Mouse (Mus musculus) CH12.LX (cell line): Measurements from ENCODE around the gene Nanos2. TPM values are rescaled to one million over a fixed set of nuclear protein-coding genes. Genes with fewer than 3 reads are reported as not detected.

ENCODE experiments used
- DNase-seq: peaks from one replicate; pipeline ENCODE4 v3.0.0-alpha.2; 2013; ENCODE audit errors: extremely low read depth
- H3K27ac ChIP-seq: 2 replicates; pipeline ENCODE4 v1.5.1; 2012; ENCODE audit warnings: low read depth, mild to moderate bottlenecking, control low read depth, moderate library complexity; ENCODE audit not compliant: insufficient read depth
- H3K27me3 ChIP-seq: replicated peaks from 2 replicates; pipeline ENCODE3; 2012; ENCODE audit warnings: inconsistent platforms
- H3K36me3 ChIP-seq, 2 experiments: replicated peaks in 1 of 2; 2 replicates each; pipeline versions ENCODE3 to v1.6.1; 2012; ENCODE audit warnings: inconsistent platforms in 1 of 2, low read length in 1 of 2, mild to moderate bottlenecking in 1 of 2, mixed read lengths in 1 of 2, moderate library complexity in 1 of 2; ENCODE audit not compliant: control insufficient read depth in 1 of 2, insufficient read depth in 1 of 2
- H3K4me1 ChIP-seq, 2 experiments: 2 replicates each; pipeline ENCODE4 v1.6.1; 2012; ENCODE audit warnings: inconsistent platforms in 1 of 2, moderate library complexity in 1 of 2; ENCODE audit not compliant: insufficient read depth in 2 of 2, control insufficient read depth in 1 of 2
- H3K4me2 ChIP-seq: 2 replicates; pipeline ENCODE4 v1.6.1; 2012; ENCODE audit warnings: low read depth, mild to moderate bottlenecking, control low read depth; ENCODE audit not compliant: poor library complexity, insufficient read depth, severe bottlenecking
- H3K4me3 ChIP-seq, 3 experiments: fragments of 150-350 bp in 1 of 3; sonication (generic) in 1 of 3; replicated peaks in 1 of 3; 2 replicates each; pipeline versions ENCODE3 to v1.5.1; 2011 to 2012; ENCODE audit warnings: low read depth in 2 of 3, low read length in 2 of 3, mild to moderate bottlenecking in 2 of 3, moderate library complexity in 2 of 3, control low read depth in 1 of 3, improper control_type of control experiment in 1 of 3, inconsistent platforms in 1 of 3, mixed read lengths in 1 of 3; ENCODE audit not compliant: poor library complexity in 1 of 3
- H3K79me2 ChIP-seq: replicated peaks from 2 replicates; pipeline ENCODE4 v1.6.1; 2012; ENCODE audit warnings: mild to moderate bottlenecking, moderate library complexity; ENCODE audit not compliant: control insufficient read depth, poor library complexity, insufficient read depth, severe bottlenecking; ENCODE audit errors: extremely low read depth
- H3K9ac ChIP-seq: 2 replicates; pipeline ENCODE4 v1.6.1; 2012; ENCODE audit warnings: low read depth, mild to moderate bottlenecking, control low read depth, moderate library complexity; ENCODE audit not compliant: insufficient read depth
- H3K9me3 ChIP-seq: replicated peaks from 2 replicates; pipeline ENCODE3; 2012; ENCODE audit warnings: low read length, inconsistent platforms, mixed read lengths
- CHD1 ChIP-seq: IDR thresholded peaks from 2 replicates; pipeline ENCODE4 v1.6.1; 2012; ENCODE audit warnings: low read depth, low read length, improper control_type of control experiment, inconsistent platforms
- CTCF ChIP-seq, 2 experiments: IDR thresholded peaks in 1 of 2; conservative IDR thresholded peaks in 1 of 2; 2 replicates each; pipeline ENCODE4 v1.5.1; 2011 to 2012; ENCODE audit warnings: low read depth in 2 of 2, low read length in 2 of 2, improper control_type of control experiment in 1 of 2, inconsistent platforms in 1 of 2, mild to moderate bottlenecking in 1 of 2, moderate library complexity in 1 of 2
- E2F4 ChIP-seq: IDR thresholded peaks from 2 replicates; pipeline ENCODE4 v1.6.1; 2011; ENCODE audit warnings: low read depth, low read length, improper control_type of control experiment; ENCODE audit not compliant: insufficient replicate concordance
- ELF1 ChIP-seq: IDR thresholded peaks from 2 replicates; pipeline ENCODE4 v1.6.1; 2014; ENCODE audit warnings: low read depth, mild to moderate bottlenecking, inconsistent platforms, low read length, improper control_type of control experiment
- ETS1 ChIP-seq: conservative IDR thresholded peaks from 2 replicates; pipeline ENCODE4 v1.6.1; 2012; ENCODE audit warnings: low read depth, mild to moderate bottlenecking, inconsistent platforms, low read length, improper control_type of control experiment, moderate library complexity
- IRF4 ChIP-seq: IDR thresholded peaks from 2 replicates; pipeline ENCODE4 v1.6.1; 2014; ENCODE audit warnings: low read depth, mild to moderate bottlenecking, inconsistent platforms, low read length, improper control_type of control experiment
- JUN ChIP-seq: IDR thresholded peaks from 2 replicates; pipeline ENCODE4 v1.6.1; 2011; ENCODE audit warnings: low read depth, mild to moderate bottlenecking, low read length, improper control_type of control experiment, moderate library complexity; ENCODE audit not compliant: insufficient read depth
- JUND ChIP-seq: conservative IDR thresholded peaks from 2 replicates; pipeline ENCODE4 v1.6.1; 2011; ENCODE audit warnings: low read depth, low read length, improper control_type of control experiment
- MAFK ChIP-seq: IDR thresholded peaks from 2 replicates; pipeline ENCODE4 v1.6.1; 2011; ENCODE audit warnings: low read length, improper control_type of control experiment; ENCODE audit not compliant: insufficient replicate concordance
- MAX ChIP-seq: IDR thresholded peaks from 2 replicates; pipeline ENCODE4 v1.6.1; 2011; ENCODE audit warnings: low read length, improper control_type of control experiment
- MXI1 ChIP-seq: IDR thresholded peaks from 2 replicates; pipeline ENCODE4 v1.6.1; 2011; ENCODE audit warnings: mild to moderate bottlenecking, low read depth, low read length, improper control_type of control experiment
- NELFE ChIP-seq: IDR thresholded peaks from 2 replicates; pipeline ENCODE4 v1.6.1; 2011; ENCODE audit warnings: low read depth, low read length, improper control_type of control experiment
- NRF1 ChIP-seq: IDR thresholded peaks from 2 replicates; pipeline ENCODE4 v1.6.1; 2014; ENCODE audit warnings: low read depth, mild to moderate bottlenecking, inconsistent platforms, low read length, improper control_type of control experiment, moderate library complexity
- PAX5 ChIP-seq: IDR thresholded peaks from 2 replicates; pipeline ENCODE4 v1.6.1; 2012; ENCODE audit warnings: low read length, inconsistent platforms, mixed read lengths
- RAD21 ChIP-seq: IDR thresholded peaks from 2 replicates; pipeline ENCODE4 v1.6.1; 2011; ENCODE audit warnings: low read depth, mild to moderate bottlenecking, low read length, improper control_type of control experiment, moderate library complexity
- SIN3A ChIP-seq: IDR thresholded peaks from 2 replicates; pipeline ENCODE4 v1.6.1; 2012; ENCODE audit warnings: low read length, improper control_type of control experiment, inconsistent platforms
- TCF12 ChIP-seq: IDR thresholded peaks from 2 replicates; pipeline ENCODE4 v1.6.1; 2014; ENCODE audit warnings: low read depth, mild to moderate bottlenecking, inconsistent platforms, low read length, improper control_type of control experiment
- UBTF ChIP-seq: IDR thresholded peaks from 2 replicates; pipeline ENCODE4 v1.6.1; 2012; ENCODE audit warnings: low read depth, mild to moderate bottlenecking, inconsistent platforms, low read length, improper control_type of control experiment, moderate library complexity
- USF2 ChIP-seq: conservative IDR thresholded peaks from 2 replicates; pipeline ENCODE4 v1.6.1; 2011; ENCODE audit warnings: low read depth, low read length, improper control_type of control experiment
- ZNF384 ChIP-seq: IDR thresholded peaks from 2 replicates; pipeline ENCODE4 v1.6.1; 2012; ENCODE audit warnings: low read depth, low read length, improper control_type of control experiment, inconsistent platforms
- dilution Hi-C: fragments of 300-500 bp; cut with MboI; formaldehyde crosslinking; loops from 2 replicates; pipeline ENCODE4 v1.14.3; 2020; ENCODE audit warnings: low sequenced_read_pairs; ENCODE audit not compliant: extremely low pct_unique_long_range_greater_than_20kb, extremely low pct_ligation_motif_present
- in situ Hi-C: fragments of 300-500 bp; cut with MboI; formaldehyde crosslinking; loops from 3 replicates; pipeline ENCODE4 v1.14.3; 2019; ENCODE audit warnings: low sequenced_read_pairs, low pct_ligation_motif_present, low pct_unique_long_range_greater_than_20kb, mixed read lengths
- polyA plus RNA-seq: library from polyadenylated mRNA; unstranded; fragments of >175 nt; gene quantifications from 2 replicates; pipeline ENCODE4 v1.2.1, GENCODE M21; 2012; ENCODE audit warnings: low read depth; ENCODE audit not compliant: insufficient read length
- total RNA-seq, 2 experiments: library from RNA; depleted of rRNA; stranded (reverse); fragments of 300-350 nt in 1 of 2; fragments of >200 nt in 1 of 2; gene quantifications; 2 replicates each; pipeline ENCODE4 v1.2.3; 2012 to 2014

Gene Nanos2
- total and polyA plus RNA-seq, 3 experiments, result not detected

DNA sequence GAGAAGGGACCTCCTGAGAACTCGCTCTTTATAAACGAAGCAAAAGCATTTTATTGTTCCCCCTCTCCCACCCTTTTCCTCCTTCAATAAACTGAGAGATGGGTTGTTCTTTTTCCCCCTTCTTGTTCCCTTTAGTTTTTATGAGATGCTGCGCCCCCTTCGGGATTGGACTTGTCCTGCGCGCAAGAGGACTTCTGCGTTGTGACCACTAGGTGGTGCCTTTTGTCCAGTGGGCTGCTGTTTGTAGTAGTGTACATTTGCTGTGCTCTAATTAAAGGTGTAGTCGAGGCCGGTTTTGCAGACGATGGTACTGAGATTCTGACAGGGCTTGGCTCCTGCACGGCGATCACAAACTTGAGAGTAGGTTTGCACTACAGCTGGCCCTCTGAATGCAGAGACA lies 19.3 kb downstream of the Nanos2 start (continued):
- TF ChIP-seq ELF1, result peak; percentile 34; the same call in 1 of the 2 replicates
- no peak for TF ChIP-seq E2F4
- no peak for TF ChIP-seq ETS1
- 0 out of 2 replicates have a peak, but pooled peaks have one; percentile 36 for TF ChIP-seq NRF1
- no peak for TF ChIP-seq USF2
- TF ChIP-seq JUN, result no peak
- TF ChIP-seq IRF4, result peak; percentile 39; the same call in 1 of the 2 replicates
- no peak for TF ChIP-seq MAFK
- peak; percentile 82 for TF ChIP-seq RAD21
- no peak for TF ChIP-seq JUND
- no peak for TF ChIP-seq ZNF384
- TF ChIP-seq MAX, result no peak
- TF ChIP-seq NELFE, result peak; percentile 82; the same call in 1 of the 2 replicates

DNA sequence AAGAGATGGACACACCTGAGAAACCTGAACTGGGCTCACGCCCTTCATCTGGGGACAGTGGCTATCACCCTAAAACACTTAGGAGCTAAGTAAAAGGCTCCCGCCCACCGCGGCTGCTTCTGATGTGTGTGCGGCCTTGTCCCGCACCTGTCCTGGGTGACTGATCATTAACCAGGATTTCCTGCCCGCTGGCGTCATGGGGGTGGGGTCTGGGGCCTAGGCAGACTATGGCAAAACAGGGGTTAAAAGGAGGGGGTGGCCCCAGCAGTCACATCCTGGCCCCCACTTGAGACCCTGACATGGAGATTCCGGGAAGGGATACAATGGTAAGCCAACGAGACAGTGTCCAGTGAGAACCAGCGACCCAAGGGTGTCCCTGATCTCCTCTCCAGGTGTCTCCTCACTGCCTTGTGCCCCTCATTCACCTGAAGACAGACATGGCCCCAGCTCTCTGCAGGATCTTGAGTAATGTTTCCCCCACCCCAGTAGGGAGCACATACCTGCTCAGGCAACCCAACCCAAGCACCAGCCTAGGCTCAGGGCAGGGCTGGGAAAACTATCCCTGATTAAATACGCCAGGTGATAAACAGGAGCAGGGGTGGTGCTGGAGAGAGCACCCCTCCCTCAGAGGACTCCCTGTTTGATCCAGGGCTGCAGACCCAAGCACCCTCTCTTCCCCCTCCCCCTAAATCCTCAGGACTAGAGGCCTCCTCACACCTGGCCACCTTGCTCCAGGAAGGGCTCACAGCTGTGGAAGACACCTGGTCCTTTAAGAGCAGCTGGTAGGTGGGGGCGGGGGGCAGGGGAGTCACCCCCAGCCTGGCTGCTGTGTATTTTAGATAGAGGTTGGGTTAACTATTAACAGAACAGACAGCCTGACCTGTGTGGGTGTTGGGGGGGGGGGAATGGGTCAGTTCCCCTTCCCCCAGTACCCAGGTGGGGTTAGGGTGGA lies 20.1 kb downstream of the Nanos2 start:
- Histone ChIP-seq H3K4me1 (peaks cover 5 to 33% of the 10 kb centered on the region in 2 experiments; a peak in 3 of 4 replicates), H3K27ac (no peak overlapping the region), H3K4me2 (no peak overlapping the region), H3K36me3 (peaks cover 8 to 23% of the 10 kb centered on the region in 2 experiments), H3K4me3 (no peak overlapping the region), H3K79me2 (no peaks in the 10 kb centered on the region), H3K9ac (no peak overlapping the region), H3K27me3 (peaks cover 16% of the 10 kb centered on the region), H3K9me3 (peaks cover 4% of the 10 kb centered on the region)
- dilution Hi-C loops (no loop called here), in situ Hi-C loops (no loop called here)
- DNase-seq, result no peak
- no peak for TF ChIP-seq MXI1
- TF ChIP-seq TCF12, result peak; percentile 43; the same call in 1 of the 2 replicates

DNA sequence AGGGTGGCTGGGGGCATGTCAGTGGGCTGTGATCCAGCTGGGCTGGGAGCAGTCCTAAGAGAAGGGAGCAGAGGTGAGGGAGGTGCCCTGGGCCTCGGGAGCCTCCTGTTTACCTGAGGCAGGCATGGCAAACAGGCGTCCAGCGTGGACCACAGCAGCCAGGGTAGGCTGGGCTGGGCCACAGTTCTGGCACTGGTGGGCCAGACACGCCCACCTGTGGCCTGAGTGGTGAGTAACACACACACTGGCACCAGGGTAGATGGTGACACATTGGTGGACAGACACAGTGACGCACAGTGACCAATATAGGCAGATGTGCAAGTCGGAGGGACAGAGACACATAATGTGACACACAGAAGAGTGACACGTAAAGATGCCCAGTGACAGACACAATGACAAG lies 23.4 kb downstream of the Nanos2 start:
- no peak overlapping the region for H3K9ac ChIP-seq
- H3K4me1 ChIP-seq, result peaks cover 0 to 27% of the 10 kb centered on the region in 2 experiments; a peak in 3 of 4 replicates
- DNase-seq, result no peak
- H3K36me3 ChIP-seq, result peaks cover 4 to 12% of the 10 kb centered on the region in 2 experiments
- peaks cover 42% of the 10 kb centered on the region for H3K27me3 ChIP-seq
- TF ChIP-seq NRF1 (no peak), RAD21 (no peak), SIN3A (no peak), UBTF (no peak), USF2 (no peak), CTCF (conservative IDR thresholded peaks at IDR 0.05 in 1 of 2, IDR thresholded peaks at IDR 0.05 in 1 of 2; ENCODE audit: low read depth in 2 of 2, low read length in 2 of 2) (no peak), CHD1 (no peak), PAX5 (no peak)
- H3K9me3 ChIP-seq, result peaks cover under 1% of the 10 kb centered on the region
- H3K27ac ChIP-seq, result no peak overlapping the region
- H3K4me3 ChIP-seq, result no peak overlapping the region
- H3K4me2 ChIP-seq, result no peak overlapping the region
- dilution Hi-C loops, result no loop called here
- in situ Hi-C loops, result no loop called here
- no peaks in the 10 kb centered on the region for H3K79me2 ChIP-seq
